In the genomic region with DNA sequence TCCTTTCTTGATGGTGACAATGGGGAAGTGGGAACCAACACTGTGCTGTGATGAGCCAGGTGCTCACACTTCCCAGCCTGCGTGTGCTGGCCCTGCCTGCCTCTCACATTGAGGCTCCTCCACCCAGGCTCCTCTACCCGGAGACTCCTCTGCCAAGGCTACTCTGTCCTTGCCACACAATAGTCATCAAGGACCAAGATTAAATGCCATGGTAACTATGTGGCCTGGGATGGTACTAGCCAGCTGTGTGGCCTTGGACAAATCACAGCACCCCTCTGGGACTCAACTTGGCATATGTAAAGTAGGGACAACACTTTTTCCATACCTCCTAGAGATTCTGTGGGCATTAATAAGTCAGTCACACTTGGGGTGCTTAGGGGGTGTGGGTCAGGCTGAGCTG, we compare ENCODE assay signal across 23 mouse cellular contexts.
DNase-seq lines count a peak whose midpoint lies in the region; ATAC-seq lines count a peak whose summit lies in the region.
"Had no signal": no experiment of that assay in that cellular context is flagged by ENCODE, and none has a peak within 500 bp of the region (broad histone marks: within the 10 kb centered on the region; RNA-seq: fewer than 3 reads in every experiment).

No protein-coding gene starts in this region.

- no peak overlapping the region for H3K4me2 ChIP-seq in intestine, embryonic 15.5 days (replicated peaks)
- no peak overlapping the region for H3K4me2 ChIP-seq in intestine, embryonic 16.5 days (ENCODE audit: low read depth, low read length)
- H3K4me2 ChIP-seq: lung, embryonic 15.5 days; midbrain, embryonic 12.5 days; neural tube, embryonic 15.5 days had no signal

- no peaks in the 10 kb centered on the region for H3K36me3 ChIP-seq in intestine, embryonic 15.5 days
- H3K36me3 ChIP-seq in intestine, embryonic 16.5 days (ENCODE audit: control insufficient read depth, insufficient read depth, low read length), result no peaks in the 10 kb centered on the region
- H3K36me3 ChIP-seq: lung, embryonic 15.5 days; midbrain, embryonic 12.5 days; neural tube, embryonic 15.5 days had no signal

- no peak overlapping the region for H3K27ac ChIP-seq in intestine, embryonic 15.5 days
- no peak overlapping the region for H3K27ac ChIP-seq in intestine, embryonic 16.5 days (ENCODE audit: low read length)
- H3K27ac ChIP-seq: kidney, postnatal 0 days; liver, embryonic 14.5 days; lung, embryonic 15.5 days; midbrain, embryonic 12.5 days; neural tube, embryonic 15.5 days; stomach, postnatal 0 days had no signal

- H3K9me3 ChIP-seq in intestine, embryonic 15.5 days, result no peaks in the 10 kb centered on the region
- no peaks in the 10 kb centered on the region for H3K9me3 ChIP-seq in intestine, embryonic 16.5 days (ENCODE audit: control insufficient read depth, low read length)
- H3K9me3 ChIP-seq: lung, embryonic 15.5 days; midbrain, embryonic 12.5 days; neural tube, embryonic 15.5 days had no signal

- H3K4me3 ChIP-seq in intestine, embryonic 15.5 days (replicated peaks), result no peak overlapping the region
- no peak overlapping the region for H3K4me3 ChIP-seq in intestine, embryonic 16.5 days (ENCODE audit: low read length)
- H3K4me3 ChIP-seq: erythroblast, embryonic 14.5 days; lung, embryonic 15.5 days; midbrain, embryonic 12.5 days; neural tube, embryonic 15.5 days had no signal

- no peak overlapping the region for H3K9ac ChIP-seq in intestine, embryonic 15.5 days
- H3K9ac ChIP-seq in intestine, embryonic 16.5 days (ENCODE audit: low read depth, low read length), result no peak overlapping the region
- H3K9ac ChIP-seq: liver, embryonic 14.5 days; lung, embryonic 15.5 days; midbrain, embryonic 12.5 days; neural tube, embryonic 15.5 days had no signal

- no peaks in the 10 kb centered on the region for H3K4me1 ChIP-seq in intestine, embryonic 15.5 days (replicated peaks)
- H3K4me1 ChIP-seq in intestine, embryonic 16.5 days (ENCODE audit: control insufficient read depth, insufficient read depth, low read length), result no peaks in the 10 kb centered on the region
- H3K4me1 ChIP-seq: lung, embryonic 15.5 days had no signal

- WGBS in intestine, embryonic 15.5 days, result 77% methylated on average over 2 of the region's 2 CpGs
- WGBS in intestine, embryonic 16.5 days, result 66% methylated on average over 2 of the region's 2 CpGs

- DNase-seq in ovary, adult 18-20 months (ENCODE audit: low spot score), result peak; percentile 82
- no peak for DNase-seq in ovary, postnatal 10 days (ENCODE audit: low spot score)
- peak; percentile 63 for DNase-seq in adrenal gland, postnatal 14 days
- no peak for DNase-seq in c-Kit-positive CD71-positive TER-119-positive erythroid progenitor cells, embryonic 14.5 days (ENCODE audit: low spot score)
- no peak for DNase-seq in spleen, postnatal 14 days (ENCODE audit: low spot score in 2 of 2)
- DNase-seq: cerebellum, adult 11-12 months; cerebellum, postnatal 25 days; gastrocnemius, postnatal 10 days; heart, adult 11 months; heart, postnatal 36 days; lung, postnatal 4 days; right cerebral cortex, postnatal 4 days had no signal

- 0 out of 2 replicates have a peak, but pooled peaks have one; percentile 43 for ATAC-seq in intestine, embryonic 15.5 days
- no peak for ATAC-seq in intestine, embryonic 16.5 days
- ATAC-seq: activated CD4-positive, CD25-positive, alpha-beta regulatory T cell, adult 4 months; forebrain, embryonic 14.5 days had no signal

- H3K27me3 ChIP-seq in intestine, embryonic 15.5 days (replicated peaks), result no peaks in the 10 kb centered on the region
- no peaks in the 10 kb centered on the region; the same call in 1 of the 2 replicates for H3K27me3 ChIP-seq in intestine, embryonic 16.5 days (replicated peaks; ENCODE audit: control insufficient read depth, insufficient read depth, low read length)
- H3K27me3 ChIP-seq: lung, embryonic 15.5 days; midbrain, embryonic 12.5 days; neural tube, embryonic 15.5 days had no signal

Comparison
In these comparisons a context has a peak if more than half of its experiments do, and no peak if none do; other contexts are left out.
1. DNase-seq: peak in ovary, adult 18-20 months (single experiment) and adrenal gland, postnatal 14 days (single experiment); none in ovary, postnatal 10 days (single experiment), c-Kit-positive CD71-positive TER-119-positive erythroid progenitor cells, embryonic 14.5 days (single experiment) and spleen, postnatal 14 days (0 of 2).